Mouse (Mus musculus): Measurements from ENCODE around the gene Gm45716.

- TF ChIP-seq CTCF (IDR thresholded peaks at IDR 0.05; ENCODE audit: borderline replicate concordance, extremely low read depth, insufficient read depth, insufficient read length), result no peak
- TF ChIP-seq POLR2A (IDR thresholded peaks at IDR 0.05; ENCODE audit: borderline replicate concordance, extremely low read depth, insufficient read depth, insufficient read length, poor library complexity, severe bottlenecking), result no peak
Observed at GRCm38 (mm10) chr11:90231631-90232030, 44.1 kb downstream of the Gm45716 start.
